Mouse (Mus musculus) 3134 (cell line): ENCODE data around the gene Scnn1g.

Experiments
- DNase-seq: peaks from one replicate; pipeline ENCODE4 v3.0.0-alpha.2; 2011; ENCODE audit warnings: low spot score; ENCODE audit not compliant: insufficient read length; ENCODE audit errors: extremely low read depth

The Scnn1g gene

GRCm38 (mm10) chr7:121768983-121769382 is 34.7 kb downstream of the Scnn1g start:
- no peak for DNase-seq

DNA sequence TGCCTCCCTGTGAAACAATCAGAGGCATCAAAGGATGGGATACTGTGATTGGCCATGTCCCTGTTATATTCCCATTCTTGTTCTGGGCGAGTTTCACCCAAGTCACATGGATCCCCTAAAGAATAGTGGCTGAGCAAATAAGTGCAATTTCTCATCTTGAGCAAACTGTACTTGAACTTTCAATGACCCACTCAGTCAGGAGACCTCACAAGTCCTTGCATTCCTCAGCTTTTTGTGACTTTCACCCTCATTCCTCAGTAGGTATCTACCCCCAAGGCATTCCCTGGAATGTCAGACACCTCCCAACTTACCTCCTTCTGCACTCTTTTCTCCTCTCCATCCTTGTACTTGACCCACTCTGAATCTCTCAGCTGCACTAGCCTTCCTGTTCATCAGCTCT is 44.3 kb downstream of the Scnn1g start:
- no peak for DNase-seq

GRCm38 (mm10) chr7:121778980-121779379 is 44.7 kb downstream of the Scnn1g start:
- DNase-seq: no peak

DNA sequence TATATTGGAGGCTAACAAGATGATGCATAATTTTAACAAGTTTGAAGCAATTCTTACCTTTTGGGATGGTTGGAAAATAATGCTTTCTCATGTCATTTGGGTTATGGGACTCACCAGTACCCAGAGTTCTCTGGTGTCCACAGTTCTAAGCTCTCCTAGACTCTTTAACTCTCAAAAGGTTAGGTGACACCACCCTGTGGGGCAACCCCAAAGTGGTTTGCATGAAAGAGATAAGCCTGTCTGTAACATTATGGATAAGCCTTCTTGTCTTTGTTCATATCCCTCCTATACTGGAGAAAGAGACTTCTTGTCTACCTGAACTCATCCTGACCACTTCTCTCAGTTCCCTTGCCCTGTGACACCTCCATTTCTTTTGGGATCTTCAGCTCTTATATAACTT is 45.1 kb downstream of the Scnn1g start:
- no peak for DNase-seq

DNA sequence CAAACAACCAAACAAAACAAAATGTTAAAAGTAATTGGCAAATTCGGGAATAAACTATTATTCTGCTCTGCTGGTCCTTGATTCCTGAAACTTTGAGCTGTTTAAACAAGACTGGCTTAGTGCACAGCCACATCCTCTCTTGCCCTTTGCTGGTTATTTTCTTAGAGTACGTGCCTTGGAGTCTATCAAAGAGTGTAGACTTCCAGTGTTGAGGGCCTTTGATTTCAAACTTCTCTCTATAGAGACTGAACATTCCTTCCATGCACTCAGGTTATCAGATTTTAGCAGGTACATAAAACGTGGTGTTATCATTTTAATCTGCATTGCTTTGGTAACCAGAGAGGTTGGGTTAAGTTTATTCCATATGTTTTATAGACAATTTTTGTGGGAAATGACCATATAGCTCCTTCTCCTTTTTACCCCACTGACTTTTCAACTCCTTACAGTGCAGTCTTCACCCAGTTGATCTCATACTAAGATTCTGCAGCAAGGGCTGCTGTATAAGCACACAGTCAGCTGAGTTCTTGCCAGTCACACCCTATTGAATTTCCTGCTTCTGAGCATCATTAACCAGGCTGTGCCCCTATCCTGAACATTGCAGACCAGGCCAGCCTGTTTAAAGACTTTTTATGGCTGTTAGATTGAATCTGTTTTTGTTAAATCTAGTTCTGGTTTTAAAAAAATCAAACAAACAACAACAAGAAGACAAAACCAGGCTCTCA is 48.1 kb downstream of the Scnn1g start:
- no peak for DNase-seq

- DNase-seq: no peak
Observed at GRCm38 (mm10) chr7:121785651-121786228, 51.5 kb downstream of the Scnn1g start.

- DNase-seq: no peak
Observed at GRCm38 (mm10) chr7:121797781-121798180, 63.5 kb downstream of the Scnn1g start.

DNA sequence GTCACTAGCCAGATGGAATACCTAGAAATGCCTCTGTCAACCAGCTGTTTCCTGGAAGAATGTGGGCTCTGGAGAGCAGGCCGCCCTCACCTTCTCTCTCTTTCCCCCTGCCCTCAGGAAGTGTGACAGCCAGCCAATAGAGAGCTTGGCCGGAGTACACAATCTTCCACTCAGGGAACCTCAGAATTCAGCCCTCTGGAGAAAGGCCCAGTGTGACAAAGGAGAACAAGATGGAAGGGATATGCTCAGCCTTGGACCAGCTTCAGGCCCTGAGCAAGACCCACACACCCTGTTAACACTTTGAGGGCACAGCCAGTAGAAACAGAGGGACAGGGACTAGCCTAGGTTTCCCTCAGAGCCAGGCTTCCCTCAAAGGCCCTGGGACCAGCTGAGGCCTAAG is 68.2 kb downstream of the Scnn1g start:
- no peak for DNase-seq

GRCm38 (mm10) chr7:121803011-121803410 is 68.7 kb downstream of the Scnn1g start:
- DNase-seq: no peak

DNA sequence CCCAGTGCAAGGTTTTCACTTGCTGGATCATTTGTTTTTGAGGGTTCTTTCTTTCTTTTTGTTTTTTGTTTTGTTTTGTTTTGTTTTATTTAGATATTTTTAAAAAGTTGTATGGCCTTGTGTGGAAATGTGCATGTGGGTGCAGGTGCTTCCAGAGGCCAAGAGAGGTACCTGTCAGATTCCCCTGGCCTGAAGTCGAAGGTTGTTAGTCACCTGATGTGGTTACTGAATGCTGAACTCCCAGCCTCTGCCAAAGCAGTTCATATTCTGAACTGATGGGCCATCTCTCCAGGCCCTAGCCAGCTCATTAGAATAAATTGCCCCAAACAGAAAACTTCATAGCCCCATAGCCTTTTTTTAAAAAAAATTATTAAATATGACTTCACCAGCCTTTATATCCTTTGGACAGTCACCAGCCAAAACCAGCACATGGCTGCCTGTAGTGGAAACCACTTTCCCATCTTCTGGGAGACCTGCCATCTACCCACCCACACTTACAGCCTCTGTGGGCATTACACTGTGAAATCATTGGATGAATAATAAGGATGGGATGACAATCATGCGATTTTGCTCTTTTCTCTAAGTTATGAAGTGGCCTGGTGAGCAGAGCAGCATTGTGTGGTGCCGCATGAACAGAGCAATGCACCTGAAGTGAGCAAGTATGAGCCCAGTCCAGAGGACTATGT is 71.7 kb downstream of the Scnn1g start:
- no peak for DNase-seq

GRCm38 (mm10) chr7:121807726-121808580 is 73.7 kb downstream of the Scnn1g start:
- no peak for DNase-seq
